Mouse (Mus musculus): Measurements from ENCODE around the gene Rbm26.

Rbm26 gene

DNA sequence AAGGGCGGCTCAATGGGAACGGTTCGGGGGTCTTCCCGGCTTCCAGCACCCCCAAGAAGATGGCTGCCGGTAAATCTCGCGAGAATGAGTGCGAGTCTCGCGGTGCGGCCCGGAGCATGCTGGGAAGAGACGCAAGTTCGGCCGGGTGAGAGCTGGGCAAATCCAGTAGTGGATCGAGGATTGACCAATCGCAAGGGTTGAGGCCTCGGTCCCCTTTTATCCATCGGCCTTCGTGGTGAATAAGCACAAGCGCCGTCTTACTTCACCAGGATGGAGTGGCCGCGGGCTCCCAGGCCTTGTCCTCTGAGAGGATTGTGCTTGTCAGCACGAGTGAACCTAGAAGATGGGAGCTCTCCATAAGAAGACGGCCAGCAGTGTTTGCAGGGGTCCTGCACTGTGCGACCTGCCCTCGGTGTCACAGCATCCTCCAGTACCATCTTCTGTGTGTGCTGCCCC is at the start of gene Rbm26:
Gene Rbm26, minus strand, starts transcription at position 90 of the 456 bp plus-strand sequence.
- DNase-seq, result peak; percentile 94

DNA sequence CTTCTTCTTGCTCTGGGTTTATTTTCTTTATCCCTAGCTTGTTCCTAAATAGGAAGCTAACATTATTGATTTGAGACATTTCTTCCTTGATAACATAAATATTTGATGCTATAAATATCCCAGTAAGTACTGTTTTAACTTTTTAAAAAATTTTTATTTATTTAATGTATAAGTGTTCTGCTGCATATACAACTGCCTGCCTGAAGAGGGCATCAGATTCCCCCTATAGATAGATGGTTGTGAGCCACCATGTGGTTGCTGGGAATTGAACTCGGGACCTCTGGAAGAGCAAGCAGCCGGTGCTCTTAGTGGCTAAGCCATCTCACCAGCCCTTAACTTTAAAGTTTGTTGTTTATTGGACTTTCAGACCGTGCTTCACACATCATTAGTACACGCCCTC is 48.7 kb upstream of the Rbm26 start:
- no peak for DNase-seq

DNA sequence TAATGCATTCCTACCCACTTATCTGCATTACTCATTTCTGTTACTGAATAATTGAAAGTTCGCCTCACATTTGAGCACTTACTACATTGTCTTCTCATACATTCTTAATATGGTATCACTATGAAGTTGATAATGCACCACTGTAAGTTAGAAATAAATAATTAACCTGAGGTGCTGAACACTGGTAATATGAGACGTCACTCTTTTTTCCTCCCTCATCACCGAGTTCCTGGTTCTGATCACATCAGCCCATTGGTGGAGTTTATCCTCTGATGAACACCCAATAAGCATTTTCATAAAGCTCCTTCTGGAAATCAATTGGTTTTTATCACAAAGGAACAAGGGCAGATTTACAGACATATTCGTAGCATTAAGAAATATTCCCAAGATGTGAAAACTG is 45.1 kb upstream of the Rbm26 start:
- DNase-seq, result no peak

DNA sequence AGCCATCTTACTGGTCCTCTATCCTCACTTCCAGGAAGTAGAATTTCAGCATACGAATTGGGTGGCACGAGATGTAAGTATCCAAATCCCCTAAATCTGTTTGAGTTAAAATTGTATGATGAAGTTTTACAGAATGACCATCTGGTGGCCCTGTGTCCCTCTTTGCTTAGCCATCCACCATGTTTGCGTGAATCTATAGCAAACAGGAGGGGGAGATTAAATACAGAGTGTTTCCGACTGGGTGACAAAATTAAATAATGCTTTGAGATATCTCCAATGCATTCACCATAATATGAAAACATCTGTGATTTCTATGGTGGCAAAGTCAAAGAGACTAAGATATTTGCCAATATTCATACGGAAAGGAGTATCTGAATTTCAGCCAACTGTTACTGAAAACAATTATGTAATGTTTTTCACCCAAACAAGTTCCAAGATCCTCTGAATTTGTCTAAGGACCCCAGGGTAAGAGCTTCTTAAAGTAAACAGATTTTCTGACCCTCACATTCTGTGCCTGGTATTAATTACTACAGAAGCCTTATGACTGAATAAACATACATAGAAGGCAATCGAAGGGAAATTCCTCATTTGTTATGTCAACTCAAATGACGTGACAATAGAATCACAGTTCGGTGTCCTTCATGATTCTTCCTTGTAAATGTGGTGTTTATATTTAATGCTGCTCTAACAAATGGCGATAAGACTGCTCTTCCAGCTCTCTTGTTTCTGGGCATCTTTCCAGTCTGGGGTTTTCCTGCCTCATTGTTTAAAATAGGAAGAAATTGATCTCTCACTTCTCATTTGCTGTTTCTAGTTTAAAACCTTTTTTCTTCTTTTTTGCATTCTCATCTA is 42.6 kb upstream of the Rbm26 start:
- DNase-seq, result no peak

DNA sequence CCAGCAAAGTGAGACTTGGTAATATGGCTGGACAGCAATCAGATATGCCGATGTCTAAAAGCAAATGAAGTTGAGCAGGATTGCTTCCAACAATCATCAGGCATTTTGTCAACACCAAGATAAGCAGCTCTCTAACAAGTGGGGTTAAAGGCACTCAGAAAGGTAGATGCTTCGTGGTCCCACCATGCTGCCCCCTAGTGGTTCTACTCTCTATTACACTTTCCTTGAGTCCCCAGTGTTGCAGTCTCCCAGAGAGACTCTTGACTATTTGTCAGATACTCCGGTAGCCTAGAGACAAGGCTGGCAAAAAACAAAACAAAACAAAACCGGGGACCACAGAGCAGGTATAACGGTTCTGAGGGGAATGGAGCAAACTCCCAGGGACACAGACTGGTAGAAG is 21.3 kb upstream of the Rbm26 start:
- peak; percentile 17 for DNase-seq

DNA sequence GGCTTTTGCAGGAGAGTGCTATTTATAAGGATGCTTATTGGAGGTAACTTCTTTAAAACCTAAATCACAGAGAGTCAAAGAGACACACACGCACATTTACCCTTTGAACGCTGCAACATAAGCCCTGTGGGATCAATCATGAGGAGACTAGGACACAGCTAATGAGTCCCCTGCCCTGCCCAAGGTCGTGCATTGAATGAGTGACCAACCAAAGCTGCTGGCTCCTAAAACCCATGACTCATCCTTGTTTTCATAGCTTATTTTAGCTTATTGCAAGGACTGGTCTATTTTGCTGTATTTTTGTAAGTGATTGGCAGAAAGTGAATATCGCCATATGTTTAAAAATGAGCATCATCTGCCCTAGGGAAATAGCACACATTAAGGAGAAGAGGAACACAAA is 17.6 kb upstream of the Rbm26 start:
- no peak for DNase-seq

DNA sequence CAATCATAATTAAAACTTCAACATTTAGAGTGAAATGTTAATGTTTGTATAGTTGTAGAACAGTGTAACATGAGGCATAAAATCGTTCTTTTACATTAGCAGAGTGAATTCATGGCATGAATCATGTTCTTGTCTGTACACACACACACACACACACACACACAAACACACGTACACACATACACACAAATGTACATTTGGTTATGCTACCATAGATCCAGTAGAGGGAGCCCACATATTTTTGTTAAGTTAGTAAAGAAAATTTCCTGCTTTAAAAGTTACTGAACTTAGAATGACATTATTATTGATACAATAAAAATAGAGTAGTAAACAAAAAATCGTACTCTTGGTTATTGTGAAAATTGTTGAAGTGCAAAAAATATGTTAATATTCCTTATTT is 7.7 kb upstream of the Rbm26 start:
- DNase-seq, result no peak

DNA sequence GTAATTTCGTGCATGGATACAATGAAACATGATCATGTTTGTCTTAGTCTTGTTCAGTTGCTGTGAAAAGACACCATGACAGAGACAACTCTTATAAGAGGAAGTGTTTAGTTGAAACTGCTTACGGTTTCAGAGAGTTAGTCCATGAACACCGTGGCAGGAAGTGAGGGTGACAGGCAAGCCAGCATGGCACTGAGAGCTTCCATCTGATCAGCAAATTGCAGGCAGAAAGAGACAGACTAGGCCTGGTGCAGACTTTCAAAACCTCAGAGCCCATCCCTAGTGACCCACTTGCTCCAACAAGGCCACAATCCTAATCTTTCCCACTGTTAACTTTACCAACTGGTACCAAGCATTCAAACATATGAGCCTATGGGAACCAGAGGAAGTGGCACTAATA is 5.7 kb upstream of the Rbm26 start:
- no peak for DNase-seq

DNA sequence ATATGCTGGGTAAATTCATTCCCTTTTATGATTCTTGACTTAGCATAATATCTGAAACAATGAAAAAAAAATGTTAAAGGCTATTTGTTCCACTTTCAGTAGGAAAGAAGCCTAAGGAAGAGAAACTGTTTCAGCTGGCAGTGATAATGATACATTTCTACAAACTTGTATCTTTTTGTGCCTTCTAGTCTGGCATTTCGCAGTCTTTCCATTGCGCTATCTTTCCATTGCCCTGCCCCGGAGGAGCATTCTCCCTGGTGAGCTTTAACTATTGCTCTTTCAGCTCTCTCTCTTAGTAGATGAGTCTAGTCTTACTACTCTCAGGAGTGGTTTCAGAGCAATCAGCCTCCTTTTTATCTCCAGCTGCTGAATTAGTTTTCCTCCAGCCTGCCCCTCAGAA is 2.6 kb upstream of the Rbm26 start:
- no peak for DNase-seq

DNA sequence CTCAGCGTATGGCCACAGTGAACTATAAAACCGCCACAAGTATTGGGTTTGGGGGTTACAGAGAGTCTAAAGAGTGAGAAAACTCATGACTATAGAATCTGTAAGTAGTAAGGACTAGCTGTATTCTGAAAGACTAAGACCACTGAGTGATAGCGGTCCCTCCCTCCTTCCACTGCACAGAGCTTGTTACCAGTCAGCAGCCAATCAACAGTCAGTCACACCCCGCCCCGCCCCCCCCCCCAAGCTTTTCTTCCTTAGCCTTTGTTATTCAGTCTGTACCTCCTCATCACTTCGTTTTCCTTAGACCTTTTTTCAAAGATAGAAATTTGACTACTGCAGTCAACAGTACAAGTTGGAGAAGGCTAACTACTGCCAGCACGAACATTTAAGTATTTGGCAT is 1.9 kb upstream of the Rbm26 start:
- no peak for DNase-seq

DNA sequence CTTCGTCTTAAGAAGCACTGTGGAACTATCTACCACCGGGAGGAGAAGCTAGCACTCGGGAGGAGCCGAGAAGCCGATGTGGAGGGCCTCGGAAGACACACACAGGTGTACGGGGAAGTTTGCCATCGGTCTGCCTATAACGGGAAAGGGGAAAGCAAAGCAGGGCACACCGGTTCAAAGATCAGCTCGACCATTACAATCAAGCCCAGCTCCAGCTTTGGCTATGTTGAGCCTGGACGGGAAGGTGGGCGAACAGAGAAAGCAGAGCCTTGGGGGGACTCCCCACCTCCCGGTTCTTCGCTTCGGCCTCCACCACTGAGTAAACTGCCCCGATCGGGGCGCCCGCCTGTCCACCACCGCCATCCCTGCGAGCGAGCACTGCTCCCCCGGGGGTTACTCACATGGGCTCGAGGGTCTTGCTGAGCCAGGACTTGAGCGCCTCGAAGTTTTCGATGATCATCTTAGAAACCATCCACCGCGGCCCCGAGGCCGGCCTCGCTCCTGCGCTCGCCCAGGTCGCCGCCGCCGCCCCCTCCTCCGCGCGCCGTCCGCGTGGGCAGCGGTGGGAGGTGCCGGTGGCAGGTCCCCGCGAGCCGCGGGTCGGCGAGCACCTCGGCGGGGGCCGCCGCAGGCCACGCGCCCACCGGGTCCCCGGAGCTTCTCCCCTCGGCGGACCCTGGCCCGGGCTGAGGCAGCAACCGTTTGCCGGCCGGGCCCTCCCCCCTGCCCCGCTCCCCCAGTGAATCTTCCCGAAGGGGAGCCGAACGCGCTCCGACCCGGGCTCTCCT is 552 bp downstream of the Rbm26 start:
- peak; percentile 35 for DNase-seq

DNA sequence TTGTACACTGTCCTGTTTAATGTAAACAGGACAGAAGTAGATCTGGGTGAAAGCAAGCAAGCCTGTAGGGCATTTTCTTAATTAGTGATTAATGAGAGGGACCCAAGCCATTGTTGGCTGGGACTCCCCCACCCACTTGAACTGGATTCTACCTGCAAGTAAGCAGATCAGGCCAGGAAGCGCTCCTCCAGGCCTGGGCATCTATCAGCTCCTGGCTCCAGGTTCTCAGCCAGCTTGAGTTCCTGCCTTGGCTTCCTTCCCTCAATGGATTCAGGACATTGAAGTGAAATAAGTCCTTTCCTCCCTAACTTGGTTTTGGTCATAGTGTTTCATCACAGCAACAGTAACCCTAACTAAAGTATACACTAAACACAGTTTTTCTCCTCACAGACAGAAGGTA is 9.9 kb downstream of the Rbm26 start:
- DNase-seq, result peak; percentile 16

DNA sequence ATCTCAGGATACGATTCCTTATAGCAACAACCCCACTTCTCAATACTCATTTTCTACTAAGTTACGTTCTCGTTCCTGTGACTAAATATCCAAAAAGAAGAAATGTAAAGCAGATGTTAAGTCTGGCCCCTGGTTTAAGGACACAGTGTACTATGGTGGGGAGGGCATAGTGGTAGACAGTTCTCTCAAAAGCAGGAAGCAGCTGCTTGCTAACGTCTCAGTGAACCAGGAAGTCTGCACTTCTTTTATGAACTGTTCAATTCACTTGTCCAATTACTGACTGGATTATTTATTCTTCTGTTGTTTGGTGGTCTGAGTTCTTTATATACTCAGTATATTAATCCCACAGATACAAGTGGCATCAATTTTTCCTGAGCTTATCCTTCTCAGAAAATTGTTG is 12.3 kb downstream of the Rbm26 start:
- DNase-seq, result no peak

DNA sequence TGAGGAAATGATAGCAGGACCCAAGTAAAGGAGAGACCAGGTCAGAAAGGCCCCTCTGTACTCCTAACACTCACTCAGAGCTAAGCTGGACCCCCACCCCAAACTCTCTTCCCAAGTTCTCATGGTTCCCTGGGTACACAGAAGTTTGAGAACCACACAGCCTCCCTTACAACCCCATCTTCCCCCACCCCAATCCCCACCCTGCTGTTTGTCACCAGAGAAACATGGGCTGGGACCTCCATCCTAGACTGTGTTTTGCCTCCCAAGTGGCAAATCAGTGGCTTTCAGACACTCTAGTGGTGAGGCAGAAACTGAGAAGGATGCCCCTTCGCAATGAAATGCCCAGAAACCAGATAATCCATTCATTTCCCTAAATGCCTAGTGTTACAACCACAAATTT is 15.8 kb downstream of the Rbm26 start:
- no peak for DNase-seq

DNA sequence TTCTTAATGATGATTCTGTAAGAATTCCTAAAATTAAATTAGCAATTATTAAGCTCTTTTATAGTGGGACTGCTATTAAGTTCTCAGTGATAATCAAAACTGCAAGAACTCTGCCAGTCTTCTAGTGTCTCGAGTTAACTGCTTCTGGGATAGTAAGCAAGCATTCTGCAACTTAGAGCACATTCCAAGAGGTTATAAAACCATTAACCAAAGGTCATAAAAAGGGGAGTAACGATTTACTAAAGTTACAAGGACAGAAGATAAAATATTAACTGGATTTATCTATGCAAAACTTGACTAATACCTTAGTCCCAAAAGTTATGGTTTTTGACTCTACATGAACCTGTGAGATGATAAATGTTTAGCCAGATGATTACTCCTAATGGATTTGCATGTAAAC is 18.6 kb downstream of the Rbm26 start:
- DNase-seq, result no peak

DNA sequence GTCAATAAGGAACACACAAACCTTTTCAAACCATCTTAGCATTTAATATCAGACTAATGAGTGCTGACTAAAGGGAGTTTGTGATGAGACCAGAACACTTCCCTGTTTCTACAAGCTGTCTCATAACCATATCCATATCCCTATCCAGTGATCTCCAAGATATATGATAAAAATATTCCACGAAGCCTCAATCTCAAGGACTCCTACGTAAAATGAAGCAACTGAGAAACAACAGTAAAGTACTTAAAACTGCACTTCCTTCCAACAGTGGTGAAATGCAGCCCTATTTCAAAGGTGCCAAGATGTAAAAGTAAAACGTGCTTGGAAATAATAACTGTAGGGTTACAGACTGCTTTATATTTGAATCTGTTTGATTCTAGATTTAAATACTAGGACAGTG is 43.1 kb downstream of the Rbm26 start:
- no peak for DNase-seq

DNA sequence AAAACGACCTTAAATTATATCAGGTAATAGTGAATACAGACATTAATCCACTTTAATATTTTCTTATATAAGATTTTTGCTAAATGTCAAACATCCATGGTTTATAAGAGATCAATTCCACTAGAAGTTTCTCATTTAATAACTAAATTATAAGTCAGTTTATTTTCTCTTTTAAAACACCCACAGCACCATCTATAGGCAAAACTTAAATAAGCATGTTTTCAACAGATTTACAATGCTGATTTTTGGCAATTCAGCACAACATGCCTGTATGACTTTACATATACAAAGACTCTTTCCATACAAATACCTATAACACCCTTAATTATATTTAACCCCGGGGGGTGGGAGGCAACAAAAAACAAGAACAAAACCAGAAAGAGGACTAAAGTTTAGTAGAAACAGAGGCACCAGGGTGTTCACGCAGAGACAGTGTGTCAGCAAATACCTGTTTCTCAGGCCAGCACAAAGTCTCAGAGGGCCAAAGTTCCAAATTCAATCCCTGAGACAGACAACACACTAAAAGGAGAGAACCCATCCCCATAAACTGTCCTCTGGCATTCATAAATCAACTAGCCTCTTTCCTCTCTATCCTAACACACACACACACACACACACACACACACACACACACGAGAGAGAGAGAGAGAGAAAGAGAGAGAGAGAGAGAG is 49.3 kb downstream of the Rbm26 start:
- no peak for DNase-seq

DNA sequence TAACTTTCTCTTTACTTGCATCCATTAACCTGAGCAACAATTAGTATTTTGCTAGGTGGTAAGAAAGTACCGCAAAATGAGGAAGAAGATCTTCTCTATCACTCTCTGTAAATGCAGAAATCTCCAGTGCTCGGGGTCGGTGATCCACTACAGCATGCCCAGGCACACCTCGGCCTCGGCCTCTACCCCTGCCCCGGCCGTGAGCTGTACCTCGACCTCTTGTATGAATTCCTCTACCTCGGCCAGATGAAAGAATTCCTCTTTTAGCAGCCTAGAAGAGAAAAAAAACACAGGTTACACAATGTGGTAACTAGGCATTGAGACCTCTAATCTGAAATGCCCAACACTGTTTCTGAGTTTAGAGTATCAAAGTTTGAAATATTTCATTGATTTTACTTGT is 52.6 kb downstream of the Rbm26 start:
- no peak for DNase-seq

DNA sequence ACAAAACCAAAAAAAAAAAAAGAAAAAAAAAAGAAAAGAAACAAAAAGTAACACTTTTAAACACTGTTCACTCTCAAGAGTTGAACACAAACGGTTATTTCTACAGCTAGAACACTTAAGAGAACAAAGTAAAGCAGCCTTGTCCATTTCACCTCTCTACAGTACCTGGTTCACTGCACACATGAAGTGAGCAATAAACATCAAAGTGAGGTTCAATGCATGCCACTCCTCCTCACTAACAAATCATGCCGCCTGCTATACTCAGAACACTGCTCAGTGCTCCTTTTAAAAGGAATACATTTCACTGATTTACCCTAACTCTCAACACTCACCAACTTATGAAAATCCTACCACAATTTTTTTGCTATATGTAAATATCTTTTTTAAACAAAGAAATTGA is 61.7 kb downstream of the Rbm26 start:
- no peak for DNase-seq

DNA sequence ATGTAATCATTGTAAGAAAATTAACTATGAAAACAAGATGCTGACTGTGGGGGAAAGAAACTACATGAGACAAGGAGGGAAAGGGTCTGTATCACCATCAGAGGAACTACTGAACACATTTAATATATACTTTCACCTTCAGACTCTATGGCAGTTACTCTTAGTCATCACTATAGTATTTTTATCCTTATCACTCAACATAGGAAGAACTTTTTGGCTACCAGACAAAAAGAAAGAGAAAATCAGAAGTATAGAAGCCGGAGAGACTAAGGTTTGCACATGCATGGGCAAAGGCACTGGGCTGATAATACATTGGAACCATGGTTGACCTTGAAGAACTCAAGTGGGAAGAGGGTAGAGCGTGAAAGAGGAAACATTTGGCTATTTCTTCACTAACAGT is 70.9 kb downstream of the Rbm26 start:
- DNase-seq, result no peak

DNA sequence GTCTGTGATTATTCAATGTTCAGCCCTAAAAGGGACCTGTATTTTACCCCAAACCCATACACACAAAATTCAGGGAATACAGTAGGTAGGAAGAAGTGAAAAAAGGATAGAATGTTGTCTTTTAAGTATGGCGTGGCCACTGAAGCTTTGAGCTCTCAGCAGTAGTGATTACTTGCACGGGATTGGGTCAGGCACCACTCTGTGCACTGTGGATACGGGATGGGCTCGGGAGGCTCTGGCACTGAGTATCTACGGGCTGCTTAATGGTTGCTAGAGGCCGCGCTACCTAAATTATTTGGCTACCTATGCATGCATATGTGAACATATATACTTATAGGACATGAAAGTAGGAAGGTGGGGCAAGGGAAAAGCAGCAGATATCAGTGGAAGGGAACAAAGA is 78.3 kb downstream of the Rbm26 start:
- DNase-seq, result no peak

DNA sequence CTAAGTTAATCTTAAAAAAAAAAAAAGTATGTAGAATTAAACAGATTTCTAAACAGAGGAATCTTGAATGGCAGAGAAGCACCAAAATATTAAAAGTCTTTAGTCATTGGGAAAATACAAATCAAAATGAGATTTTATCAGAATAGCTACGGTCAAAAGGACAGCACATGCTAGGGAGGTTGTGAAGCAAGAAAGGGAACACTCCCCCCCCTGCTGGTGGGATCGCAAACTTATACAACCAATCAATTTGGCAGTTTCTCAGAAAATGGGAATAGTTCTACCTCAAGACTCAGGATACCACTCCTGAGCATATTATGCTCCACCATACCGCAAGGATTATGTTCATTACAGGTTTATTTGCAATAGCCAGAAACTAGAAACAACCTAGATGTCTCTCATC is 80.9 kb downstream of the Rbm26 start:
- no peak for DNase-seq

DNA sequence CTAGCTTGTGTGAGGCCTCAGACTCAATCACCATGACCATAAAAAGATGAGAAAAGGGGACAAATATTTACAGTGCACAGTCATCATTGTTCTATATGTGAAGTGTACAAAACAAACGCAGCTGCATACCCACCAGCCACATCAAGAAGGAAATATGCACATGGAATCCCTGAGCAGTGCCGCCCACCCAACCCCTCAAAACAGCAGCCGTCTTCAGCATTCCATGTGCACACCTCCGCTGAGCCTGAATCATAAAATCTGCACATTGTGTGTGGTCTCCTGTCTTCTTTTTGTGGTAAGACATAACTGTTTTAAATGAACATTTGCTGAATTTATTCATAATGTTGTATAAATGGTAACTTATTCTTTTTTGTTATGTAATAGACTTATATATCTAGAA is 90.1 kb downstream of the Rbm26 start:
- no peak for DNase-seq

Measured in cerebellum, adult 11 months (tissue).